Mouse (Mus musculus) urinary bladder, adult 2 months (tissue): ENCODE data around the gene Slc38a1. TPM values are rescaled to one million over a fixed set of nuclear protein-coding genes. Genes with fewer than 3 reads are reported as not detected.
"Not testable (repeated sequence)": the region's sequence is repeated elsewhere in the genome, so short reads cannot be mapped to it uniquely, and the experiment has no call there.

Source experiments
- DNase-seq: peaks from one replicate; pipeline ENCODE4 v3.0.0; 2022; ENCODE audit warnings: low spot score
- polyA plus RNA-seq: library from polyadenylated mRNA; depleted of rRNA; stranded (reverse); fragments of >200 nt; gene quantifications from 2 replicates; pipeline ENCODE4 v1.2.3, GENCODE M21; 2012

The Slc38a1 gene
- polyA plus RNA-seq, 1 experiment: 13.9 TPM

DNA sequence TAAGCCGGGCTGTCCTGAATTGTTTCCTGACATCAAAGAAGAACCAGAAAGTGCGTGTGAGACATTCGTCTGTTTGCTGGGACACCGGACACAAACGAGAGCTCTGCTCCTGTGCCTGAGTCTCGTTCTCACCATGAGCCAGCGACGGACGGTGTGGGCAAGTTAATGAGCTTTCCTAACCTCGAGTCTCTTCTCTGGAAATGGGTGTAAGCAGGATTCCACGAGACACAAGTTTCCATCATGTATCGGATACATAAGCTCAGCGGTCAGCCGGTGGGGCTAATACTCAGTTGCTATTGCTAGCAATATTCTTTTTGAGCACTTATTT lies 15.5 kb upstream of the Slc38a1 start:
- no peak for DNase-seq

GRCm38 (mm10) chr15:96657576-96658274 lies 15.0 kb upstream of the Slc38a1 start:
- DNase-seq: no peak

DNA sequence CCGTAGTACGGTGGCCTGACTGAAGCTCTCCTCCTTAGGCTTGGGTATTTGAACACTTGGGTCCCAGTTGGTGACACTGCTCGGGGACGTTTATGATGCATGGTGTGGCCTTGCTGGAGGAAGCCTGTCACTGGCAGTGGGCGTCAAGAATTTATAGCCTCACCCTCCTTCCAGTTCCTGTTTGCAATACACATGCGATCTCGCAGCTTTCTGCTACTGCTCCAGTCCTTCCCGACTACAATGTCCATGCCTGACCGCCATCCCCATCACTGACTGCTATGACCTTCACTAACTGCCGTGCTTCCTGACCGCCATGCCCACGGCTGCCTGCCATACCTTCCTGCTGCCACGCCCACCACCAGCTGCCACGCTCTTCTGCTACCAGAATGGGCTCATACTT lies 12.8 kb upstream of the Slc38a1 start:
- no peak for DNase-seq

DNA sequence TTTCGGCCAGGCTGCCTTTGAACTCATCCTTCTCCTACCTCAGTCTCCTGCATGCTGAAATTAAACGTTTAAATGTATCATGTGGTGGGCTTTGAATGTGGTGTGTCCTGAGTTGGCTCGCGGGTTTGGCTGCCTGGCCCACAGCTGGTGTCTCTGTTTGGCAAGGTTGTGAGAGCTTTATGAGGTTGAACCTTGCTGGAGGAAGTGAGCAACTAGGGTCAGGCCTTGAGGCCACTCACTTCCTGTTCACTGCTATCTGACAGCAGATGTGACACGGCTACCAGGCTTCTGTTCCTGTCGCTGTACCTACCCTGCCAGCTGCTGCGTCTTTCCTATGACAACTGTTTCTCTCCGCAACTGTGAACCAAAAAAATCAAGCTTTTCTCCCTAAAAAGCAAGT lies 12.0 kb upstream of the Slc38a1 start:
- DNase-seq: no peak

GRCm38 (mm10) chr15:96653011-96653410 lies 10.3 kb upstream of the Slc38a1 start:
- no peak for DNase-seq

GRCm38 (mm10) chr15:96652531-96652930 lies 9.8 kb upstream of the Slc38a1 start:
- no peak for DNase-seq

- no peak for DNase-seq
Measured at GRCm38 (mm10) chr15:96647376-96647775, 4.7 kb upstream of the Slc38a1 start.

DNA sequence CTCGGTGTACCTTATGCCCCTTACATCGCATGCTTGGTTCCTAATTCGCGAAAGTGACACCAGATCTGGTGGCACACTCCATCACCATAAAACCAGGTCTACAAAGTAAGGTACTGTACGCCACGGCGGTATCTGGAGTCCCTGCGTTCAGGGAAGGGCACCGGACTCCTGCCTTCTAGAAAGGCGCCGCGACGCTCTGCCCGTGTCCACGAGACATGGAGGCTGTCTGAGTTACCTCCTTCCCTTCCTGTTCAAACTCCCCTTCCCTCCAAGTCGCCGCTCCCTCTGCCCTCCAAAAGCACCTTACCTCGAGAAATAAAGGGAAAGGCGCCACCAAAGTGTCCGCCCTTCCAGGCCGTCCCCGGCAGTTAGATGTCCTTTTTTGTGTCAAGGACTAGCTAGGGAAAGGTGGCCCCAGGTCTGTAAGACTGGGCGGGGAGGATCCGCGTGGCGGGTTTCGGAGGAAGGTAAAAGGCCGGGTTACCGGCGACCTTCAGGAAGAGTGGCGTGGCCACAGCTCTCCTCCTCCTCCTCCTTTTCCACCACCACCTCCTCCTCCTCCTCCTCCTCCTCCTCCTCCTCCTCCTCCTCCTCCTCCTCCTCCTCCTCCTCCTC lies 785 bp downstream of the Slc38a1 start:
- no peak for DNase-seq

GRCm38 (mm10) chr15:96641111-96641820 lies 1.4 kb downstream of the Slc38a1 start:
- peak; percentile 36 for DNase-seq

DNA sequence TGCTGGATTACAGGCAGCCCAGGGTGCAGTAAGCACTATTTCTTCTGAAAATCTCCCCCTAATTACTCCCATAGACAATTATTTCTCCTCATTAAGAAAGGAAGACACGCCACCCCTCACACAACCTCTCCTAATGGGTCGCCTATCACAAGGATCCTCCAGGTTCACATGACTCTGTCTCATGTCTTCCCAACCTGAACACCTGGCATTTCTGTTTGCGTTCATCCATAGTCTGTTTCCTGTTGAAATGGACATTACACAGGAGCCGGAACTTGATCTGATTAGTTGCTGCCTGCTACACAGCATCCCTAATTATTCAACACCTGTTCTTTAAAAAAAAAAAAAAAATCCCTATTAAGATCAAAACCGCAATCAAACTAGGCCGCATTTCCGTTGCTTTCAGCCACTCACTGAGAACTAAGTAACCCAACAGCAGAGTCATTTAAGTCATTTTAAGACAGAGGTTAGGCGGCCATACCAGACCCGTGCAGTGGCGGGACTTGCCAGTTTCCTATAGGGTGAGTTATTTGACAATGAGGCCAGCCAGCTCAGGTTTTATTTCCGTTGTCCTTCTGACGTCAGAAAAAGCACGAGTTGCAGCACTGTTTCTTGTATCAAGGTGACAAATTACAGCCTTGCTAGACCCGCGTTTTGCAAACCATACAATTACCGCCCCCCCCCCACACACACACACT lies 2.3 kb downstream of the Slc38a1 start:
- no peak for DNase-seq

DNA sequence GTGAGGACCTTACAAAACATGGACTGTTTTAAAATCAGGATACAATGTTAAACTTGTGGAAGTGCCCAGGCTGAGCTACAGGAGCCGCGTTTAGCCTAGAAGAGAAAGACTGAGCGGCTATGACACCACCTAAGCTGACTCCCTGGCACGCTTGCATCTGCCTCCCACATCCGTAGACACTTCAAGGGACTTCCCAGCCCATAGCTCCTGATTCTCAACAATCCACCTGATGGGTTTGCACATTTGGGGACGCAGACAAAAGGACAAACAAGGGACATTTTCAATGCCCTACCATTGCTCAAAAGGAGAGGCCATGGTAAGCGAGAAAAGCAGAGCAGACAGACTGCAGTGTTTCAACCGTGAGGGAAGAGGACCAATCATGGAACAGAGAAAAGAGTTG lies 3.1 kb downstream of the Slc38a1 start:
- DNase-seq: no peak

DNA sequence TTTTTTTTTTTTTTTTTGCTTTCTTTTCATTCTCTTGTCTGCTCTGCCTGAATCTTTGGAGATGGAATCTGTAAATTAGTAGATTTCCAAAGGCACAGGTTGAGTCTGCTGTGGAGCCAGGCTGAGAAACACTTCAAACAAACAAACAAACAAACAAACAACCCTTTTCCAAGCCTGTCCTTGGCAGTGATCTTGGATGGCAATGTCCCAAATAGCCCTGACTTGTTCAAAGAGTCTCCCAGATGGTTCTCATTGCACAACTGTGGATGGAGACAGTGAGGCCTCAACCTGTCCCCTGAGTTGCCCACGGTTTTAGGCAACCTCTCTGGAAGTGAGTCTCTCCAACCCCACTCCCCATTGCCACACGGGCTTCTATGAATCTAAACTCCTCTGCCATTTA lies 4.1 kb downstream of the Slc38a1 start:
- DNase-seq: no peak

GRCm38 (mm10) chr15:96638173-96638572 lies 4.5 kb downstream of the Slc38a1 start:
- DNase-seq: no peak

GRCm38 (mm10) chr15:96634670-96635405 lies 7.9 kb downstream of the Slc38a1 start:
- no peak for DNase-seq

GRCm38 (mm10) chr15:96632201-96632600 lies 10.5 kb downstream of the Slc38a1 start:
- no peak for DNase-seq

- DNase-seq: no peak
Measured at GRCm38 (mm10) chr15:96631107-96631718, 11.5 kb downstream of the Slc38a1 start.

DNA sequence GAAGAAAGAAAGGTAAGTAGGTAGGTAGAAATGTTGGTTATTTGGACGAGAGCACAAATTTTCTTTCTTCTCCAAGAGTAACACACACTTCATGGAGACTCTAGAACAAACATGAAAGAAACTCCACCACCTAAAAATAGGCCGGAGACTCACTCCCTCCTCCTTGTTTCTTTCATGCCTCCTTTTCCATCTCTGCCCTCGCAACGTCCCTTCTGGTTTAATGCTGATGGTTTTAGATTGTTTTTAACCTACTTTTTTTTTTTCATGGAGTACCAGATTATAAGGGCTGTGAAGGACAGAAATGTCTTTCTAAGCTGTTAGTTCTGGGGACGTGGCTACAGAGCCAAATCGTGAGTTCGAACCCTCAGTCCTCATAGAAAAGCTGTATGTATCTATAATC lies 14.5 kb downstream of the Slc38a1 start:
- no peak for DNase-seq

DNA sequence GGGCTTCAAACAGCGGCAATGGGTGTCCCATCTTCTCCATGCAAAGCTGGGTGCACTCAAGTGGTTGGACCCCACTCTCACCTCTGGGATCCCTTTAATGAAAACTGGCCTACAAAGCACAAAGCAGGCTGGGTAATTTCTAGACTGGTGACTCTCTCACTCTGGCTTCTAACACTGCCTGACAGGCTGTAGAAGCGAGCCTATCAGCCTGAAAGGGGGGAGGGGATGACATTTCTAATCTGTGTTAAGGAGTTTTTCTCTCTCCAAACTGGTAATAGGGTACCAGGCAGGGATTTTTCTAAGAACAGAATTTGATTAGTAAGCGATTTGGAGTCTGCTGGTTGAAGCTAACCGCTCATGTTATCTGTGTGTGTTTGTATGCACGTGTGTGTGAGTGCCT lies 15.8 kb downstream of the Slc38a1 start:
- DNase-seq: no peak

DNA sequence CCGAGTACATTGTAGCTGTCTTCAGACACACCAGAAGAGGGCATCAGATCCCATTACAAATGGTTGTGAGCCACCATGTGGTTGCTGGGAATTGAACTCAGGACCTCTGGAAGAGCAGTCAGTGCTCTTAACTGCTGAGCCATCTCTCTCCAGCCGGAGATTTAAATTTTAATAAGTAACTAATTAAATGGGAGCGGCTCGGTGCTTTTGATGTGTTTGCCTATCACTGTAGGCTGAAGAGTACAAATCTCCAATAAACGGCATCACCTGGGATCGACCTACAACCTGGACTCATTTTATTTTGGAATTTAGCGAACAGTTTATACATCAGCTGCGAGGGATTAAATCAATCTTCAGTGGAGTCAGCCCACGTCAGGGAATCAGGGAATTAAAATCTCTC lies 17.7 kb downstream of the Slc38a1 start:
- DNase-seq: not testable (repeated sequence)

DNA sequence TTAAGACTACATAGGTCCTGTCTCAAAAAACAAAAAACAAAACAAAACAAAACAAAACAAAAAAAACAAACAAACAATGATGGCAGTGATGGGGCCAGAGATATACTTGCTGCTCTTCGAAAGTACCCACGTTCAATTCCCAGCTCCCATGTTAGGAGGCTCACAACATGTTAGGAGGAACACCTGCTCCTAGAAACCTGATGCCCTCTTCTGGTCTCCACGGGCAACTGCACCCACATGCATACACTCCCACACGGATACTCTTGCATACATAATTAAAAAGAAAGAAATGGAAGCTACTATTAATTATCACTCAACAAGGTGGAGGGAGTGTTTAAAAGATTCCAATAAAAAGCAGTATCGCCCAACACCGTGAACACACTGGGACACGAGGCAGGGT lies 20.3 kb downstream of the Slc38a1 start:
- no peak for DNase-seq

- DNase-seq: no peak
Measured at GRCm38 (mm10) chr15:96621686-96622085, 21.0 kb downstream of the Slc38a1 start.

DNA sequence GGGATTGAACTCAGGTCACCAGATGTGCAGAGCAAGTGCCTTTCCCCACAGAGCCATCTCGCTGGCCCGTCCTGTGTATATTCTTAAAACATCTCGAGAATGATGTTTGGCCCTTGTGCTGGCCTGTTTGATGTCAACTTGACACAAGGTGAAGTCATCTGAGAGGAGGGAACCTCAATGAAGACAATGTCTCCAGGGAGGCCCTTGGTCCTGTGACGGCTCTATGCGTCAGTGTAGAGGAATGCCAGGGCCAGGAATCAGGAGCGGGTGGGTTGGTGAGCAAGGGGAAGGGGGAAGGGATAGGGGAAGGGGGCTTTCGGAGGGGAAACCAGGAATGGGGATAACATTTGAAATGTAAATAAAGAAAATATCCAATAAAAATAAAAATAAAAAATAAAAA lies 25.2 kb downstream of the Slc38a1 start:
- no peak for DNase-seq
